ENCODE assay signal across 8 mouse cellular contexts in the genomic region with DNA sequence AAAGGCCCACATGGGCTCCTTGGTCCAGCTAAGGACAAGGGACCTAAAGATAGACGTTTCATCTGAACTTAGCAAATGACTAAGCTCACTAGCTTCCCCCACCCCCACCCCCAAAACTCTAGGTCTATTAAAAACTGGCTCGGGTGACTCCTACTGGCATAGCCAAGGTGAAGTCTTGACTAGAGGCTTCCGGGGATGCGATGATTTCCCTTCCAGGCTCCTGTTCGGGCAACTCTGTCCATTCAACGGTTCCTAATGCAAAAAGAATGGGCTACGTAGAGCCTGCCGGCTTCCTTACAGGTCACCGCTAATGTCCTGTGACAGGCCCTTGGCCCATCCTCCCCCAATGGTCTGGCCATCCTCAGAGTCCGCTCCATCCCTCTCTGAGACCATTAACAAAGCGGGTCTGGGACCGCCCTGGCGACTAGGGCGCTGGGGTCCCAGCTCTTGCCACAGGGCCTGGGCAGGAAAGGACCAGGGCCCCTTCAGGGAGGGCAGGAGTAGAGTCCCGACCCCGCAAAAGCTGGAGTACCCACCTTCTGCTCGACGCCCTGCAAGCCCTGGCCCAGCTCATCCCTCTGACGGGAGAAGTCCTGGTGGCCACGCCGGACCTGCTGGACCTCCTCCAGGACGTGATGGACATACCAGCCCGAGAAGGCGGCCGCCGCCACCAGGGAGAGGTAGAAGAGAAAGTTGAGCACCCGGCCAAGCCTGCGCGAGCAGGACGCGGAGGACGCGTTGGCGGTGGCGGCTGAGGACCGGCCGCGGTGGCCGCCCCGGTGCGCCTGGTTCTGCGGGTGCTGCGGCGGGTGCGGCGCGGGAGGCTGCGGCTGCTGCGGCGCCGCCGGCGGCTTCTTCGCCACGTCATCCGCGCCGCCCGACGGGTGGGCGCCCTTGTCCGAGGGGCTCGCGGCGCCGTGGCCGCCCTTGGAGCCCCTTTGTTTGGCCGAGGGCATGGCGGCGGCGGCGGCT. TPM values are rescaled to one million over a fixed set of nuclear protein-coding genes. Genes with fewer than 3 reads are reported as not detected.
DNase-seq lines count a peak whose midpoint lies in the region; ATAC-seq and TF ChIP-seq lines count a peak whose summit lies in the region.

No protein-coding gene starts in this region.

- peak overlapping the region; percentile 73 for H3K27ac ChIP-seq in cerebellum, adult 2 months (ENCODE audit: insufficient read depth, low read length)
- peak overlapping the region; percentile 62 for H3K27ac ChIP-seq in forebrain, embryonic 16.5 days (ENCODE audit: low read length)
- H3K27ac ChIP-seq in hindbrain, embryonic 10.5 days, result peak overlapping the region; percentile 99
- H3K27ac ChIP-seq in midbrain, embryonic 13.5 days, result peak overlapping the region; percentile 92
- peak overlapping the region; percentile 64 for H3K27ac ChIP-seq in stomach, embryonic 16.5 days (ENCODE audit: low read length)

- peak; percentile 48 to 59 for DNase-seq in layer of hippocampus, postnatal 10 days (ENCODE audit: low spot score in 2 of 2)
- DNase-seq in layer of hippocampus, adult 9-11 months, result no peak
- DNase-seq in cerebellum, adult 2 months, result peak; percentile 78 to 82
- DNase-seq in hindbrain, embryonic 10.5 days (ENCODE audit: low spot score), result peak; percentile 73
- DNase-seq in left cerebral cortex, postnatal 4 days, result peak; percentile 71

- peaks cover 13% of the 10 kb centered on the region for H3K4me1 ChIP-seq in cerebellum, adult 2 months (ENCODE audit: control insufficient read depth, insufficient read depth, low read length)
- H3K4me1 ChIP-seq in forebrain, embryonic 16.5 days (replicated peaks; ENCODE audit: control insufficient read depth, insufficient read depth, low read length), result peaks cover 37% of the 10 kb centered on the region
- peaks cover 65% of the 10 kb centered on the region for H3K4me1 ChIP-seq in hindbrain, embryonic 10.5 days (replicated peaks)
- H3K4me1 ChIP-seq in midbrain, embryonic 13.5 days (replicated peaks), result peaks cover 45% of the 10 kb centered on the region
- peaks cover 44% of the 10 kb centered on the region for H3K4me1 ChIP-seq in stomach, embryonic 16.5 days (ENCODE audit: control insufficient read depth, insufficient read depth, low read length)

- H3K9me3 ChIP-seq in forebrain, embryonic 16.5 days (ENCODE audit: control insufficient read depth, low read length), result no peaks in the 10 kb centered on the region
- no peaks in the 10 kb centered on the region for H3K9me3 ChIP-seq in hindbrain, embryonic 10.5 days
- no peaks in the 10 kb centered on the region for H3K9me3 ChIP-seq in midbrain, embryonic 13.5 days
- no peaks in the 10 kb centered on the region for H3K9me3 ChIP-seq in stomach, embryonic 16.5 days (replicated peaks; ENCODE audit: control insufficient read depth, low read length)

- peaks cover 2% of the 10 kb centered on the region; the same call in 1 of the 2 replicates for H3K36me3 ChIP-seq in forebrain, embryonic 16.5 days (ENCODE audit: control insufficient read depth, insufficient read depth)
- H3K36me3 ChIP-seq in hindbrain, embryonic 10.5 days, result peaks cover 40% of the 10 kb centered on the region
- H3K36me3 ChIP-seq in midbrain, embryonic 13.5 days, result peaks cover 9% of the 10 kb centered on the region
- H3K36me3 ChIP-seq in stomach, embryonic 16.5 days (ENCODE audit: control insufficient read depth, insufficient read depth, low read length), result peaks cover 3% of the 10 kb centered on the region; the same call in 1 of the 2 replicates

- 0 out of 2 replicates have a peak, but pooled peaks have one; percentile 25 for TF ChIP-seq POLR2A in cerebellum, adult 2 months (IDR thresholded peaks at IDR 0.05; ENCODE audit: borderline replicate concordance, insufficient read depth, low read length)

- H3K4me3 ChIP-seq in cerebellum, adult 2 months (replicated peaks; ENCODE audit: insufficient read depth, low read depth, low read length), result peak overlapping the region; percentile 56
- H3K4me3 ChIP-seq in forebrain, embryonic 16.5 days (replicated peaks; ENCODE audit: low read length), result peak overlapping the region; percentile 53
- peak overlapping the region; percentile 94 for H3K4me3 ChIP-seq in hindbrain, embryonic 10.5 days
- H3K4me3 ChIP-seq in midbrain, embryonic 13.5 days (replicated peaks), result peak overlapping the region; percentile 83
- peak overlapping the region; percentile 60 for H3K4me3 ChIP-seq in stomach, embryonic 16.5 days (replicated peaks; ENCODE audit: low read length)

- WGBS in cerebellum, adult 2 months, result 2% methylated on average over 64 of the region's 72 CpGs
- under 1% methylated on average over 68 of the region's 72 CpGs for WGBS in forebrain, embryonic 16.5 days
- WGBS in hindbrain, embryonic 10.5 days, result under 1% methylated on average over 72 of the region's 72 CpGs
- 1% methylated on average over 67 of the region's 72 CpGs for WGBS in midbrain, embryonic 13.5 days
- under 1% methylated on average over 67 of the region's 72 CpGs for WGBS in stomach, embryonic 16.5 days

- intact Hi-C loops in left cerebral cortex, postnatal 4 days (cut with DNase I), result loop anchor here (10.0 kb wide), 1 partner anchor 82 kb away; no protein-coding TSS in a partner anchor

- peak; percentile 54 for ATAC-seq in forebrain, embryonic 16.5 days
- peak; percentile 61 for ATAC-seq in midbrain, embryonic 13.5 days
- ATAC-seq in stomach, embryonic 16.5 days (ENCODE audit: insufficient read depth, low FRiP score), result peak; percentile 15

- H3K27me3 ChIP-seq in cerebellum, adult 2 months (ENCODE audit: control insufficient read depth, insufficient read depth, low read length), result no peaks in the 10 kb centered on the region
- no peaks in the 10 kb centered on the region for H3K27me3 ChIP-seq in forebrain, embryonic 16.5 days (replicated peaks; ENCODE audit: control insufficient read depth, insufficient read depth, low read length)
- H3K27me3 ChIP-seq in hindbrain, embryonic 10.5 days (ENCODE audit: insufficient read depth, poor library complexity, severe bottlenecking), result no peaks in the 10 kb centered on the region
- H3K27me3 ChIP-seq in midbrain, embryonic 13.5 days, result no peaks in the 10 kb centered on the region
- H3K27me3 ChIP-seq in stomach, embryonic 16.5 days (ENCODE audit: control insufficient read depth, insufficient read depth, low read length), result no peaks in the 10 kb centered on the region

- H3K4me2 ChIP-seq in forebrain, embryonic 16.5 days (ENCODE audit: low read length), result peak overlapping the region; percentile 67
- H3K4me2 ChIP-seq in midbrain, embryonic 13.5 days (replicated peaks), result peak overlapping the region; percentile 69
- H3K4me2 ChIP-seq in stomach, embryonic 16.5 days (ENCODE audit: low read depth, low read length), result peak overlapping the region; percentile 78

- H3K9ac ChIP-seq in forebrain, embryonic 16.5 days (replicated peaks; ENCODE audit: low read depth, low read length), result peak overlapping the region; percentile 76
- H3K9ac ChIP-seq in midbrain, embryonic 13.5 days (replicated peaks), result peak overlapping the region; percentile 97
- H3K9ac ChIP-seq in stomach, embryonic 16.5 days (ENCODE audit: low read length), result peak overlapping the region; percentile 98

- TF ChIP-seq CTCF in cerebellum, adult 2 months (IDR thresholded peaks at IDR 0.05; ENCODE audit: borderline replicate concordance, insufficient read depth, low read depth, low read length), result no peak

RNA-seq across cellular contexts. Expression of a gene that starts 0.7 kb away (rescaled TPM):
- 10 to 100 TPM; 34.2 to 36.9 TPM for total RNA-seq in layer of hippocampus, postnatal 10 days (2021)
- 20.4 and 21.0 TPM in 2 replicates for polyA plus RNA-seq in cerebellum, adult 2 months (2012; rRNA removed)
- 37.5 and 38.0 TPM in 2 replicates for polyA plus RNA-seq in forebrain, embryonic 16.5 days (2015; fragmentation: Nextera tagmentation; extraction: Ambion mirVana)
- 72.6 and 77.2 TPM in 2 replicates for polyA plus RNA-seq in hindbrain, embryonic 10.5 days (2016; fragmentation: Nextera tagmentation; extraction: Ambion mirVana)
- total RNA-seq in left cerebral cortex, postnatal 4 days (2021), result 10 to 100 TPM; 52.3 to 53.4 TPM
- 48.7 and 60.9 TPM in 2 replicates for polyA plus RNA-seq in midbrain, embryonic 13.5 days (2015; fragmentation: Nextera tagmentation; extraction: Ambion mirVana)
- 30.8 and 36.0 TPM in 2 replicates for polyA plus RNA-seq in stomach, embryonic 16.5 days (2015; fragmentation: Nextera tagmentation; extraction: Ambion mirVana)

RNA-seq across cellular contexts. Expression of a gene that starts 43.2 kb away (rescaled TPM):
- total RNA-seq in layer of hippocampus, postnatal 10 days (2021), result 10 to 100 TPM; 15.2 to 17.2 TPM
- polyA plus RNA-seq in cerebellum, adult 2 months (2012; rRNA removed), result 34.6 and 38.8 TPM in 2 replicates
- 36.6 and 44.6 TPM in 2 replicates for polyA plus RNA-seq in forebrain, embryonic 16.5 days (2015; fragmentation: Nextera tagmentation; extraction: Ambion mirVana)
- polyA plus RNA-seq in hindbrain, embryonic 10.5 days (2016; fragmentation: Nextera tagmentation; extraction: Ambion mirVana), result 3.3 and 6.6 TPM in 2 replicates
- 10 to 100 TPM; 14.2 to 15.5 TPM for total RNA-seq in left cerebral cortex, postnatal 4 days (2021)
- polyA plus RNA-seq in midbrain, embryonic 13.5 days (2015; fragmentation: Nextera tagmentation; extraction: Ambion mirVana), result 18.5 and 19.5 TPM in 2 replicates
- 25.7 and 28.9 TPM in 2 replicates for polyA plus RNA-seq in stomach, embryonic 16.5 days (2015; fragmentation: Nextera tagmentation; extraction: Ambion mirVana)
